Mouse (Mus musculus): ENCODE data around the gene Plcl2. TPM values are rescaled to one million over a fixed set of nuclear protein-coding genes. Genes with fewer than 3 reads are reported as not detected.

The Plcl2 gene
- total and polyA plus RNA-seq, 3 experiments = 23.6 to 83.7 TPM; not detected in 1

DNA sequence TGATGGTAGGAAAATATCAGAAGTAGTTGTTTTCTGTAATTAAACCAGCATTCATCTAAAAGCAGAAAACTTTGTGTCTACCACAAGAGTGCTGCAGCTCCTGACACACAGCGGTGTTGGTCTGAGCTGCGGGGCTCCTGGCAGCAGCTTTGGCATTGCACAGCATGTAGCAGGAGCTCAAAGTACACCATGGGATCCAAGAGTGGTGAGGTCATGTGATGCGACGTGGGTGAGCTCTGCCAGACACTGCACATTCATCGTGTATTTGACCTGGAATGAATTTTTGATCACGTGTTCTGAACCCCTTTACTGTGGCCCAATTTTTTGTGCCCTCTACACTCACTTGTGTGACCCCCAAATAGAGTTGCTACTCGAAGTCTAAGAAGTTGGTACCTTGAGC is 6.1 kb upstream of the Plcl2 start:
- peaks cover 0 to 24% of the 10 kb centered on the region in 2 experiments; a peak in 2 of 4 replicates for H3K36me3 ChIP-seq (ENCODE audit: control insufficient read depth in 1 of 2, insufficient read depth in 2 of 2, low read length in 2 of 2)
- TF ChIP-seq MAX (IDR thresholded peaks at IDR 0.05; ENCODE audit: low read length) (no peak), RAD21 (IDR thresholded peaks at IDR 0.05; ENCODE audit: low read depth, low read length) (no peak), CHD2 (IDR thresholded peaks at IDR 0.05; ENCODE audit: low read length) (no peak), POLR2AphosphoS2 (IDR thresholded peaks at IDR 0.05; ENCODE audit: low read length) (no peak), ZNF384 (IDR thresholded peaks at IDR 0.05; ENCODE audit: low read depth, low read length) (no peak), USF1 (IDR thresholded peaks at IDR 0.05; ENCODE audit: low read depth, low read length) (no peak), MAFK (IDR thresholded peaks at IDR 0.05; ENCODE audit: borderline replicate concordance, low read depth, low read length) (no peak), NRF1 (IDR thresholded peaks at IDR 0.05; ENCODE audit: insufficient read depth, low read depth, low read length, poor library complexity, severe bottlenecking) (no peak), POLR2AphosphoS5 (IDR thresholded peaks at IDR 0.05; ENCODE audit: borderline replicate concordance, low read depth, low read length) (no peak), ZKSCAN1 (IDR thresholded peaks at IDR 0.05; ENCODE audit: low read depth, low read length) (no peak), ELF1 (IDR thresholded peaks at IDR 0.05; ENCODE audit: low read depth, low read length) (no peak), SIN3A (IDR thresholded peaks at IDR 0.05; ENCODE audit: low read length) (no peak), TCF12 (IDR thresholded peaks at IDR 0.05; ENCODE audit: low read depth, low read length) (no peak)
- DNase-seq (ENCODE audit: low read depth, low spot score) = no peak
- H3K27me3 ChIP-seq (ENCODE audit: control insufficient read depth in 1 of 2, insufficient read depth in 2 of 2, low read length in 2 of 2) = no peaks in the 10 kb centered on the region
- H3K4me3 ChIP-seq (ENCODE audit: control insufficient read depth in 1 of 2, insufficient read depth in 1 of 2, low read depth in 2 of 2, low read length in 2 of 2) = no peak overlapping the region
- peaks cover 23 to 25% of the 10 kb centered on the region in 2 experiments for H3K4me1 ChIP-seq (ENCODE audit: control insufficient read depth in 1 of 2, insufficient read depth in 2 of 2, low read length in 2 of 2)
- H3K9ac ChIP-seq (ENCODE audit: control insufficient read depth, low read depth, low read length, poor library complexity, severe bottlenecking) = no peak overlapping the region
- H3K9me3 ChIP-seq (replicated peaks; ENCODE audit: insufficient read depth, low read length) = no peaks in the 10 kb centered on the region
- no peak overlapping the region for H3K27ac ChIP-seq (ENCODE audit: control insufficient read depth, low read depth, low read length)
- H3K79me2 ChIP-seq (ENCODE audit: control insufficient read depth, insufficient read depth, low read length, poor library complexity) = no peaks in the 10 kb centered on the region

DNA sequence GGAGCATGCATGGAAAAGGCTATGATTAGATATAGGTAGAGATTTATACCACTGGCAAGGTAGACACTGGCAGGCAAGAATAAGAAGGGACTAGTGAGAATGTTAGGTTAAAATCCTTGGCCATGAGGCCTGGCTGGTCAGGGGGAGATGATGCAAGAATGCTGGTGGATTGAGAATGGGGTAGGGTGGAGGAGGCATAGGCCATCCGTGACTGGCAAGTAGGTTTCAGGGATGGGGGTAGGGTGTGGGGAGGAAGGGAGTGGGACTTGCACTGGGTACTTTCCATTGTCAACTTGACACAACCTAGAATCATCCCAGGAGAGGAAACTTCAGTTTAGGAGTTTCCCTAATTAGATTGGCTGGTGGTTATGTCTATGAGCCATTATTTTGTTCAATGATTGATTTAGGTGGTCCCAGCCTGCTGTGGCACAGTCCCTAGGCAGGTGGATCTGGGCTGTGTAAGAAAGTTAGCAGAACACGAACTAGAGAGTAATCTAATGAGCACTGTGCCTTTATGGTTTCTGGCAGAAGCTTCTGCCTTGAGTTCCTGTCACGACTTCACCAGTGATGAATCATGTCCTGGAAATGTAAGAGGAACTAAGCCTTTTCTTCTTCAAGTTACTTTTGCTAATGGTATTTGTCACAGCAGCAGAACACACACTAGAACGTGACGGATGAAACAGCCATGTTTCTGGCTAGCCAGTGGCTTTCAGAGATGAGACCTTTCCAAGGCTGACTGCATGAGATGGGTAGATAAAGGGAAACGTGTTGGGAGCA is 4.9 kb upstream of the Plcl2 start:
- Histone ChIP-seq H3K9me3 (replicated peaks; ENCODE audit: insufficient read depth, low read length) (no peaks in the 10 kb centered on the region), H3K79me2 (ENCODE audit: control insufficient read depth, insufficient read depth, low read length, poor library complexity) (peaks cover 10% of the 10 kb centered on the region), H3K9ac (ENCODE audit: control insufficient read depth, low read depth, low read length, poor library complexity, severe bottlenecking) (peak overlapping the region; percentile 40), H3K4me1 (ENCODE audit: control insufficient read depth in 1 of 2, insufficient read depth in 2 of 2, low read length in 2 of 2) (peaks cover 23 to 24% of the 10 kb centered on the region in 2 experiments), H3K4me3 (ENCODE audit: control insufficient read depth in 1 of 2, insufficient read depth in 1 of 2, low read depth in 2 of 2, low read length in 2 of 2) (no peak overlapping the region), H3K27me3 (ENCODE audit: control insufficient read depth in 1 of 2, insufficient read depth in 2 of 2, low read length in 2 of 2) (no peaks in the 10 kb centered on the region), H3K27ac (ENCODE audit: control insufficient read depth, low read depth, low read length) (peak overlapping the region; percentile 95), H3K36me3 (ENCODE audit: control insufficient read depth in 1 of 2, insufficient read depth in 2 of 2, low read length in 2 of 2) (peaks cover 0 to 24% of the 10 kb centered on the region in 2 experiments; a peak in 2 of 4 replicates)
- peak; percentile 82 for DNase-seq (ENCODE audit: low read depth, low spot score)
- TF ChIP-seq UBTF (IDR thresholded peaks at IDR 0.05; ENCODE audit: borderline replicate concordance, insufficient read depth, low read depth, low read length) (no peak), KAT2A (conservative IDR thresholded peaks at IDR 0.05; ENCODE audit: low read depth, low read length) (no peak), POLR2AphosphoS5 (IDR thresholded peaks at IDR 0.05; ENCODE audit: borderline replicate concordance, low read depth, low read length) (no peak), ZKSCAN1 (IDR thresholded peaks at IDR 0.05; ENCODE audit: low read depth, low read length) (no peak), GABPA (IDR thresholded peaks at IDR 0.05; ENCODE audit: low read depth, low read length) (no peak), POLR2A (IDR thresholded peaks at IDR 0.05; ENCODE audit: control insufficient read depth in 1 of 2, insufficient read depth in 1 of 2, low read depth in 1 of 2, low read length in 2 of 2, poor library complexity in 1 of 2) (no peak), ELF1 (IDR thresholded peaks at IDR 0.05; ENCODE audit: low read depth, low read length) (no peak), TBP (IDR thresholded peaks at IDR 0.05; ENCODE audit: low read depth, low read length) (no peak), NELFE (IDR thresholded peaks at IDR 0.05; ENCODE audit: low read depth, low read length) (no peak), MAZ (IDR thresholded peaks at IDR 0.05; ENCODE audit: low read depth, low read length) (no peak), MEF2A (IDR thresholded peaks at IDR 0.05; ENCODE audit: extremely low read depth, insufficient replicate concordance, low read depth, low read length, poor library complexity, severe bottlenecking) (no peak), MAX (IDR thresholded peaks at IDR 0.05; ENCODE audit: low read length) (peak; percentile 49; the same call in 1 of the 2 replicates), TCF12 (IDR thresholded peaks at IDR 0.05; ENCODE audit: low read depth, low read length) (no peak), E2F4 (IDR thresholded peaks at IDR 0.05; ENCODE audit: borderline replicate concordance, low read depth, low read length) (no peak), MYC (IDR thresholded peaks at IDR 0.05; ENCODE audit: low read depth, low read length) (0 out of 2 replicates have a peak, but pooled peaks have one; percentile 37), ETS1 (IDR thresholded peaks at IDR 0.05; ENCODE audit: low read depth, low read length) (peak; percentile 37), TAL1 (IDR thresholded peaks at IDR 0.05; ENCODE audit: low read length) (no peak), HCFC1 (IDR thresholded peaks at IDR 0.05; ENCODE audit: low read depth, low read length) (no peak), MYB (IDR thresholded peaks at IDR 0.05; ENCODE audit: low read depth, low read length) (no peak), JUND (IDR thresholded peaks at IDR 0.05; ENCODE audit: low read depth, low read length) (peak; percentile 57; the same call in 1 of the 2 replicates), ZMIZ1 (IDR thresholded peaks at IDR 0.05; ENCODE audit: low read depth, low read length) (no peak)

All from MEL (cell line).